Mouse (Mus musculus): ENCODE data around the gene Rbpj.

DNA sequence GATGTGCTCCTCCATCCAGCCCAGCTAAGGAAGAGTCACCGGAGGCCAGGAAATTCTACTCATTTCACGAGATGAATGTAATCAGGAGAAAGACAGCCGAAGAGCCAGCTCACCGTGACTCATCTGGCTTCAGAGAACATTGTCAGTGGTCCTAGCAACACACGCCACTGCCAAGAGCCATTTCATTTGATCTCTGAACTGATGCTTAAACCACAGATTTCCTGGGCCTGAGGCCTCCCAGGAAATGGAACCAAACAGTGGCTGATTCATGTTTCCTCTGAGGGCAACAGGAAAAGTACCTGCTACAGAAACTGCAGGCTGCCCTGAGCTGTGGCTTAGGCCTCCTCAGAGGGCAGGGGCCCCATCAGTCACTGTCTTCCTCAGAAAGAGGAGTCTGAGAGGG is 24.7 kb downstream of the Rbpj start:
- TF ChIP-seq POLR2A (IDR thresholded peaks at IDR 0.05; ENCODE audit: control insufficient read depth, low read depth, low read length) (no peak), CTCF (IDR thresholded peaks at IDR 0.05; ENCODE audit: control insufficient read depth, insufficient read depth, insufficient replicate concordance, low read depth, low read length) (no peak)
